ENCODE assay signal across 7 mouse cellular contexts in the genomic region with DNA sequence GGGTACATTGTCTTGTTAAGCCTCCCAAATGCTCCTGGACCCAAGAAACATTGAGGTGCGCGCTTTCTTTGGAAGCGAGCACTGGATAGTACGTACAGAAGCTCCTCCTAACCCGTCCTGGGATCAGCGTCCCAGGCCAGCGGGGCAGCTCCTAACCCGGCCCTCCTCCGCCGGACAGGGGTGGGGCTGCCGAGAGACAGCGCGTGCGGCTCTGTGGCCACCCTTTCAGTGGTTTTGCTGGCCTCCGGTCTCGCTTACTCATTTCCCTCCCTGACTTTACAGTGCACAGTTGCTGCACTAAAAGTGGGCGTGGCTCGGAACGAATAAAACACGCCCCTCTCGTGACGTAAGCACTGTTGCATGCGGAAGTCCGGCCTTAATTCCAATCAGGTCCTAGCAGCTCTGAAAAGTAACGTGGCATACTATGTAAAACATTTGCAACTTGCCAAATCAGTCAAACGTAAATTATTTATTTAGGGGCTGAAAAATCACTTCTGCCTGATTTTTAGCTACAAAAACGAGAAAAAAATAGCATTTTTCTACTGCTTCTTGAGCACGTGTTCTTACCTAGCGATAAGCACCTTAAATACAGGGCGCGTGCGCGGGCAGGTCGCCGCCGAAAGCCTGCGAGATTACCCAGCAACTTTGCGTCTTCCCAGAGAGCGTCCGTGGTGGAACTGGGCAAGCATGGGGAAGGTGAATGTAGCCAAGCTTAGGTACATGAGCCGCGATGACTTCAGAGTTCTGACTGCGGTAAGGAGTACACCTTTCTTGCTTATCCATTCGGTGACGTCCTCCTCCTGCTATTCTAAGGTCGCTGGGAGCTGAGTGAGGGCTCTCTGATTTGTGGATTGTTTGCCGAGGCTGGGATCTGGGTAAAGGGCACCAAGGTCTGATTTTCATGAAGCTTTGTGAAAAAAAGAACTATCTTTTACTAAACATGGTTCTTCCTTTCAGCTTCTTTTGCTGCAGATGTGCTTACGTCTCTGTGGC. TPM values are rescaled to one million over a fixed set of nuclear protein-coding genes. Genes with fewer than 3 reads are reported as not detected.
A peak's percentile ranks its signal among the peaks of the same experiment; 100 is the strongest.
DNase-seq lines count a peak whose midpoint lies in the region; ATAC-seq and TF ChIP-seq lines count a peak whose summit lies in the region.

A gene (plus strand): TSS at position 392 of the 993 bp plus-strand sequence.

- under 1% methylated on average over 48 of the region's 48 CpGs for WGBS in embryonic facial prominence, embryonic 10.5 days
- WGBS in intestine, postnatal 0 days: under 1% methylated on average over 48 of the region's 48 CpGs
- WGBS in midbrain, embryonic 12.5 days: under 1% methylated on average over 48 of the region's 48 CpGs
- under 1% methylated on average over 48 of the region's 48 CpGs for WGBS in small intestine, adult 2 months

- intact Hi-C loops in left cerebral cortex, postnatal 4 days (cut with DNase I): no loop called here

- no peaks in the 10 kb centered on the region for H3K9me3 ChIP-seq in embryonic facial prominence, embryonic 10.5 days
- no peaks in the 10 kb centered on the region for H3K9me3 ChIP-seq in intestine, postnatal 0 days (ENCODE audit: control insufficient read depth)
- H3K9me3 ChIP-seq in midbrain, embryonic 12.5 days: no peaks in the 10 kb centered on the region

- no peak for TF ChIP-seq CTCF in intestine, postnatal 0 days (IDR thresholded peaks at IDR 0.05; ENCODE audit: low read depth)
- no peak for TF ChIP-seq CTCF in small intestine, adult 2 months (IDR thresholded peaks at IDR 0.05; ENCODE audit: extremely low read depth, insufficient read length, insufficient replicate concordance, low read depth, low read length)

- H3K4me3 ChIP-seq in embryonic facial prominence, embryonic 10.5 days: peak within 1 kb of the TSS; percentile 61
- H3K4me3 ChIP-seq in intestine, postnatal 0 days (ENCODE audit: low read depth, low read length): peak within 1 kb of the TSS; percentile 67
- peak within 1 kb of the TSS; percentile 70 for H3K4me3 ChIP-seq in midbrain, embryonic 12.5 days
- peak within 1 kb of the TSS; percentile 85 for H3K4me3 ChIP-seq in small intestine, adult 2 months (ENCODE audit: low read depth, low read length)

- peak within 1 kb of the TSS; percentile 87 for H3K4me2 ChIP-seq in intestine, postnatal 0 days (replicated peaks; ENCODE audit: low read depth)
- peak within 1 kb of the TSS; percentile 68 for H3K4me2 ChIP-seq in midbrain, embryonic 12.5 days (replicated peaks)

- peaks cover 27% of the 10 kb centered on the region for H3K36me3 ChIP-seq in embryonic facial prominence, embryonic 10.5 days (replicated peaks)
- peaks cover 16% of the 10 kb centered on the region for H3K36me3 ChIP-seq in intestine, postnatal 0 days (ENCODE audit: control insufficient read depth, insufficient read depth)
- H3K36me3 ChIP-seq in midbrain, embryonic 12.5 days: peaks cover 12% of the 10 kb centered on the region; the same call in 1 of the 2 replicates
- H3K36me3 ChIP-seq in small intestine, adult 2 months (ENCODE audit: control insufficient read depth, insufficient read depth, low read length): peaks cover 9% of the 10 kb centered on the region

- peak; percentile 95 for DNase-seq in adrenal gland, postnatal 10 days
- DNase-seq in embryonic facial prominence, embryonic 10.5 days (ENCODE audit: low spot score): peak; percentile 95
- peak; percentile 96 for DNase-seq in gonadal fat pad, adult 2 months (ENCODE audit: low read depth)
- DNase-seq in left cerebral cortex, postnatal 4 days: peak; percentile 94

- TF ChIP-seq POLR2A in small intestine, adult 2 months (IDR thresholded peaks at IDR 0.05; ENCODE audit: low read depth, low read length): peak; percentile 73; the same call in 1 of the 2 replicates

- peak within 1 kb of the TSS; percentile 75 for H3K9ac ChIP-seq in intestine, postnatal 0 days (ENCODE audit: low read depth, low read length)
- H3K9ac ChIP-seq in midbrain, embryonic 12.5 days (replicated peaks): peak within 1 kb of the TSS; percentile 75

- no peaks in the 10 kb centered on the region for H3K27me3 ChIP-seq in embryonic facial prominence, embryonic 10.5 days (replicated peaks; ENCODE audit: low read depth, poor library complexity, severe bottlenecking)
- H3K27me3 ChIP-seq in intestine, postnatal 0 days (replicated peaks; ENCODE audit: control insufficient read depth, insufficient read depth, low read length): no peaks in the 10 kb centered on the region
- no peaks in the 10 kb centered on the region for H3K27me3 ChIP-seq in midbrain, embryonic 12.5 days
- no peaks in the 10 kb centered on the region for H3K27me3 ChIP-seq in small intestine, adult 2 months (ENCODE audit: control insufficient read depth, insufficient read depth, low read length)

- peak; percentile 98 for ATAC-seq in intestine, postnatal 0 days
- peak; percentile 97 for ATAC-seq in midbrain, embryonic 12.5 days (ENCODE audit: low FRiP score, low read depth)

- peak within 1 kb of the TSS; percentile 91 for H3K27ac ChIP-seq in embryonic facial prominence, embryonic 10.5 days (replicated peaks)
- peak within 1 kb of the TSS; percentile 91 for H3K27ac ChIP-seq in intestine, postnatal 0 days (ENCODE audit: low read depth, low read length)
- H3K27ac ChIP-seq in midbrain, embryonic 12.5 days (replicated peaks): peak within 1 kb of the TSS; percentile 80
- peak within 1 kb of the TSS; percentile 77 for H3K27ac ChIP-seq in small intestine, adult 2 months (ENCODE audit: insufficient read depth, low read depth, low read length)

- peaks cover 12% of the 10 kb centered on the region for H3K4me1 ChIP-seq in embryonic facial prominence, embryonic 10.5 days
- no peaks in the 10 kb centered on the region; the same call in 1 of the 2 replicates for H3K4me1 ChIP-seq in intestine, postnatal 0 days (replicated peaks; ENCODE audit: control insufficient read depth, insufficient read depth, low read length)
- H3K4me1 ChIP-seq in midbrain, embryonic 12.5 days: peaks cover 12% of the 10 kb centered on the region
- H3K4me1 ChIP-seq in small intestine, adult 2 months (ENCODE audit: control insufficient read depth, insufficient read depth, insufficient read length, low read length): 0 out of 2 replicates have a peak, but pooled peaks cover 2% of the 10 kb centered on the region

RNA-seq across cellular contexts. Expression of the gene that starts here (rescaled TPM):
- total RNA-seq in adrenal gland, postnatal 10 days (2021): 10 to 100 TPM; 22.1 to 24.3 TPM
- polyA plus RNA-seq in embryonic facial prominence, embryonic 10.5 days (2016; fragmentation: Nextera tagmentation; extraction: Ambion mirVana): 36.0 and 37.3 TPM in 2 replicates
- polyA plus RNA-seq in gonadal fat pad, adult 2 months (2012; rRNA removed): 6.9 and 12.0 TPM in 2 replicates
- polyA plus RNA-seq in intestine, postnatal 0 days (2015; fragmentation: Nextera tagmentation; extraction: Ambion mirVana): 13.6 and 14.5 TPM in 2 replicates
- total RNA-seq in left cerebral cortex, postnatal 4 days (2021): 10 to 100 TPM; 20.1 to 20.9 TPM
- 30.3 and 32.2 TPM in 2 replicates for polyA plus RNA-seq in midbrain, embryonic 12.5 days (2016; fragmentation: Nextera tagmentation; extraction: Ambion mirVana)
- 0.77 and 1.5 TPM in 2 replicates for polyA plus RNA-seq in small intestine, adult 2 months (2012; rRNA removed)

Comparison
In these comparisons a context has a peak if more than half of its experiments do, and no peak if none do; other contexts are left out.
1. Peak in every context shown above with its lines: DNase-seq, ATAC-seq, H3K4me3 ChIP-seq and H3K27ac ChIP-seq.